Comparison of ENCODE assay signal across 11 mouse cellular contexts in genomic region chr7:143614404-143615135, GRCm38 (mm10). TPM values are rescaled to one million over a fixed set of nuclear protein-coding genes. Genes with fewer than 3 reads are reported as not detected.
DNase-seq lines count a peak whose midpoint lies in the region; ATAC-seq lines count a peak whose summit lies in the region.
"Had no signal": no experiment of that assay in that cellular context is flagged by ENCODE, and none has a peak within 500 bp of the region (broad histone marks: within the 10 kb centered on the region; RNA-seq: fewer than 3 reads in every experiment).

No protein-coding gene starts in this region.

- DNase-seq in gastrocnemius, adult 18-20 months (ENCODE audit: low spot score) = peak; percentile 9
- DNase-seq in gastrocnemius, postnatal 25 days = no peak
- no peak for DNase-seq in frontal cortex, postnatal 14 days (ENCODE audit: low spot score in 2 of 2)
- no peak for DNase-seq in cerebellum, adult 18-20 months
- DNase-seq: cerebellum, adult 9-10 months had no signal

- H3K27ac ChIP-seq in heart, embryonic 11.5 days (ENCODE audit: low read depth, low read length) = 0 out of 2 replicates have a peak overlapping the region, but pooled peaks have one; percentile 10
- peak overlapping the region; percentile 76 for H3K27ac ChIP-seq in kidney, embryonic 16.5 days (ENCODE audit: low read length)
- H3K27ac ChIP-seq: midbrain, embryonic 12.5 days had no signal

- WGBS in heart, embryonic 11.5 days (ENCODE audit: insufficient replicate concordance) = 58% methylated on average over 9 of the region's 9 CpGs
- WGBS in kidney, embryonic 16.5 days = 49% methylated on average over 9 of the region's 9 CpGs

- H3K36me3 ChIP-seq in heart, embryonic 11.5 days (ENCODE audit: control insufficient read depth, insufficient read depth, low read length) = no peaks in the 10 kb centered on the region
- no peaks in the 10 kb centered on the region for H3K36me3 ChIP-seq in kidney, embryonic 16.5 days (ENCODE audit: insufficient read depth, low read length)
- H3K36me3 ChIP-seq: midbrain, embryonic 12.5 days had no signal

- no peaks in the 10 kb centered on the region for H3K27me3 ChIP-seq in heart, embryonic 11.5 days (ENCODE audit: control insufficient read depth, insufficient read depth, low read length)
- no peaks in the 10 kb centered on the region for H3K27me3 ChIP-seq in kidney, embryonic 16.5 days (ENCODE audit: insufficient read depth, low read length)
- H3K27me3 ChIP-seq: midbrain, embryonic 12.5 days had no signal

- no peak for ATAC-seq in heart, embryonic 11.5 days (replicated peaks; ENCODE audit: insufficient number of reproducible peaks, low FRiP score, low TSS enrichment)
- peak; percentile 39; the same call in 1 of the 2 replicates for ATAC-seq in kidney, embryonic 16.5 days (ENCODE audit: low FRiP score, low TSS enrichment)
- ATAC-seq in megakaryocyte, adult 5-6 weeks (ENCODE audit: poor library complexity, severe bottlenecking) = peak; percentile 85
- no peak for ATAC-seq in monocyte, adult 5-6 weeks (replicated peaks; ENCODE audit: insufficient number of reproducible peaks, low FRiP score, low TSS enrichment, poor library complexity, severe bottlenecking)

- H3K9me3 ChIP-seq in heart, embryonic 11.5 days (replicated peaks; ENCODE audit: control insufficient read depth, low read length) = no peaks in the 10 kb centered on the region
- no peaks in the 10 kb centered on the region for H3K9me3 ChIP-seq in kidney, embryonic 16.5 days (ENCODE audit: low read length)
- H3K9me3 ChIP-seq: midbrain, embryonic 12.5 days had no signal

- no peak overlapping the region for H3K9ac ChIP-seq in heart, embryonic 11.5 days (ENCODE audit: low read depth, low read length)
- H3K9ac ChIP-seq in kidney, embryonic 16.5 days (replicated peaks; ENCODE audit: low read length) = peak overlapping the region; percentile 42; the same call in 1 of the 2 replicates
- H3K9ac ChIP-seq: midbrain, embryonic 12.5 days had no signal

- no peaks in the 10 kb centered on the region for H3K4me1 ChIP-seq in heart, embryonic 11.5 days (ENCODE audit: control insufficient read depth, insufficient read depth, low read length)
- peaks cover 9% of the 10 kb centered on the region for H3K4me1 ChIP-seq in kidney, embryonic 16.5 days (ENCODE audit: insufficient read depth, low read length)
- H3K4me1 ChIP-seq: midbrain, embryonic 12.5 days had no signal

- H3K4me2 ChIP-seq in heart, embryonic 11.5 days = no peak overlapping the region
- 0 out of 2 replicates have a peak overlapping the region, but pooled peaks have one; percentile 1 for H3K4me2 ChIP-seq in kidney, embryonic 16.5 days (replicated peaks; ENCODE audit: low read depth, low read length)
- H3K4me2 ChIP-seq: midbrain, embryonic 12.5 days had no signal

- H3K4me3 ChIP-seq in heart, embryonic 11.5 days (ENCODE audit: low read depth, low read length) = no peak overlapping the region
- H3K4me3 ChIP-seq in kidney, embryonic 16.5 days (ENCODE audit: low read length) = no peak overlapping the region
- H3K4me3 ChIP-seq: erythroblast, embryonic 14.5 days; midbrain, embryonic 12.5 days had no signal

RNA-seq across cellular contexts. Expression of gene Tnfrsf26, which starts 14.0 kb away (rescaled TPM):
- under 1 TPM; 0.19 to 0.21 TPM for total RNA-seq in gastrocnemius, adult 18-20 months (2021)
- total RNA-seq in gastrocnemius, postnatal 25 days (2021) = under 1 TPM; 0.08 to 0.43 TPM
- polyA plus RNA-seq in heart, embryonic 11.5 days (2014; fragmentation: Nextera tagmentation; extraction: Ambion mirVana) = 0.16 and 0.84 TPM in 2 replicates
- 0.51 and 0.56 TPM in 2 replicates for polyA plus RNA-seq in kidney, embryonic 16.5 days (2015; fragmentation: Nextera tagmentation; extraction: Ambion mirVana)
- 5.7 and 8.4 TPM in 2 replicates for total RNA-seq in megakaryocyte, adult 5-6 weeks (2015)
- total RNA-seq in megakaryocyte, adult 5-6 weeks (2017) = 4.5 and 5.4 TPM in 2 replicates
- total RNA-seq in monocyte, adult 5-6 weeks (2017) = 4.9 to 8.9 TPM (median 8.1 TPM) in 3 replicates
- polyA plus RNA-seq: erythroblast, embryonic 14.5 days had no signal

RNA-seq across cellular contexts. Expression of gene Cars, which starts 14.7 kb away (rescaled TPM):
- 10 to 100 TPM; 37.3 to 39.9 TPM for total RNA-seq in gastrocnemius, adult 18-20 months (2021)
- total RNA-seq in gastrocnemius, postnatal 25 days (2021) = 10 to 100 TPM; 32.7 to 32.9 TPM
- 27.9 and 30.6 TPM in 2 replicates for polyA plus RNA-seq in heart, embryonic 11.5 days (2014; fragmentation: Nextera tagmentation; extraction: Ambion mirVana)
- polyA plus RNA-seq in kidney, embryonic 16.5 days (2015; fragmentation: Nextera tagmentation; extraction: Ambion mirVana) = 72.3 and 74.2 TPM in 2 replicates
- total RNA-seq in megakaryocyte, adult 5-6 weeks (2015) = 27.5 and 31.5 TPM in 2 replicates
- total RNA-seq in megakaryocyte, adult 5-6 weeks (2017) = 39.8 and 45.1 TPM in 2 replicates
- total RNA-seq in monocyte, adult 5-6 weeks (2017) = 19.9 to 54.1 TPM (median 40.4 TPM) in 3 replicates

RNA-seq across cellular contexts. Expression of gene Tnfrsf22, which starts 34.9 kb away (rescaled TPM):
- total RNA-seq in gastrocnemius, adult 18-20 months (2021) = 1 to 10 TPM; 1.6 TPM
- total RNA-seq in gastrocnemius, postnatal 25 days (2021) = 1 to 10 TPM; 1.4 to 1.7 TPM
- 4.7 and 5.0 TPM in 2 replicates for polyA plus RNA-seq in heart, embryonic 11.5 days (2014; fragmentation: Nextera tagmentation; extraction: Ambion mirVana)
- 10.0 and 12.3 TPM in 2 replicates for polyA plus RNA-seq in kidney, embryonic 16.5 days (2015; fragmentation: Nextera tagmentation; extraction: Ambion mirVana)
- total RNA-seq in megakaryocyte, adult 5-6 weeks (2015) = 2.1 and 3.5 TPM in 2 replicates
- 1.7 and 3.5 TPM in 2 replicates for total RNA-seq in megakaryocyte, adult 5-6 weeks (2017)
- 0.57 to 1.9 TPM (median 0.68 TPM) in 3 replicates for total RNA-seq in monocyte, adult 5-6 weeks (2017)
- polyA plus RNA-seq: erythroblast, embryonic 14.5 days had no signal

Comparison
In these comparisons a context has a peak if more than half of its experiments do, and no peak if none do; other contexts are left out.
1. ATAC-seq: peak in kidney, embryonic 16.5 days (single experiment) and megakaryocyte, adult 5-6 weeks (single experiment); none in heart, embryonic 11.5 days (single experiment) and monocyte, adult 5-6 weeks (single experiment).